ENCODE assay signal across 28 mouse cellular contexts in genomic region chr11:19866262-19866661, GRCm38 (mm10). TPM values are rescaled to one million over a fixed set of nuclear protein-coding genes. Genes with fewer than 3 reads are reported as not detected.
DNase-seq lines count a peak whose midpoint lies in the region; ATAC-seq and TF ChIP-seq lines count a peak whose summit lies in the region.
"Had no signal": no experiment of that assay in that cellular context is flagged by ENCODE, and none has a peak within 500 bp of the region (broad histone marks: within the 10 kb centered on the region; RNA-seq: fewer than 3 reads in every experiment).

No protein-coding gene starts in this region.

- peaks cover 12% of the 10 kb centered on the region for H3K9me3 ChIP-seq in kidney, embryonic 16.5 days (ENCODE audit: low read length)
- no peaks in the 10 kb centered on the region for H3K9me3 ChIP-seq in MEL (replicated peaks; ENCODE audit: insufficient read depth, low read length)
- no peaks in the 10 kb centered on the region for H3K9me3 ChIP-seq in heart, embryonic 11.5 days (replicated peaks; ENCODE audit: control insufficient read depth, low read length)
- H3K9me3 ChIP-seq: embryonic facial prominence, embryonic 12.5 days; embryonic facial prominence, embryonic 15.5 days; forebrain, embryonic 12.5 days; heart, embryonic 15.5 days; hindbrain, embryonic 15.5 days had no signal

- no peak for TF ChIP-seq CTCF in MEL (IDR thresholded peaks at IDR 0.05 in 2 of 3, conservative IDR thresholded peaks at IDR 0.05 in 1 of 3; ENCODE audit: control insufficient read depth in 1 of 3, insufficient read depth in 1 of 3, low read depth in 2 of 3, low read length in 3 of 3, poor library complexity in 1 of 3, severe bottlenecking in 1 of 3)
- TF ChIP-seq CTCF in thymus, adult 2 months (IDR thresholded peaks at IDR 0.05; ENCODE audit: borderline replicate concordance, control insufficient read depth, extremely low read depth, insufficient read depth, low read length, poor library complexity), result no peak

- no peaks in the 10 kb centered on the region for H3K79me2 ChIP-seq in MEL (ENCODE audit: control insufficient read depth, insufficient read depth, low read length, poor library complexity)

- H3K27ac ChIP-seq in kidney, embryonic 16.5 days (ENCODE audit: low read length), result no peak overlapping the region
- H3K27ac ChIP-seq in MEL (ENCODE audit: control insufficient read depth, low read depth, low read length), result no peak overlapping the region
- no peak overlapping the region for H3K27ac ChIP-seq in heart, embryonic 11.5 days (ENCODE audit: low read depth, low read length)
- no peak overlapping the region for H3K27ac ChIP-seq in thymus, adult 2 months (ENCODE audit: control insufficient read depth, insufficient read depth, low read length)
- H3K27ac ChIP-seq: embryonic facial prominence, embryonic 12.5 days; embryonic facial prominence, embryonic 15.5 days; forebrain, embryonic 12.5 days; heart, embryonic 15.5 days; hindbrain, embryonic 12.5 days; hindbrain, embryonic 15.5 days had no signal

- no peaks in the 10 kb centered on the region for H3K36me3 ChIP-seq in kidney, embryonic 16.5 days (ENCODE audit: insufficient read depth, low read length)
- no peaks in the 10 kb centered on the region for H3K36me3 ChIP-seq in MEL (ENCODE audit: control insufficient read depth in 1 of 2, insufficient read depth in 2 of 2, low read length in 2 of 2)
- H3K36me3 ChIP-seq in heart, embryonic 11.5 days (ENCODE audit: control insufficient read depth, insufficient read depth, low read length), result no peaks in the 10 kb centered on the region
- no peaks in the 10 kb centered on the region for H3K36me3 ChIP-seq in thymus, adult 2 months (ENCODE audit: control insufficient read depth, insufficient read depth, low read length)
- H3K36me3 ChIP-seq: embryonic facial prominence, embryonic 12.5 days; embryonic facial prominence, embryonic 15.5 days; forebrain, embryonic 12.5 days; heart, embryonic 12.5 days; heart, embryonic 15.5 days; hindbrain, embryonic 12.5 days; hindbrain, embryonic 15.5 days had no signal

- no peak for TF ChIP-seq EP300 in MEL (IDR thresholded peaks at IDR 0.05; ENCODE audit: low read depth in 1 of 2, low read length in 2 of 2)

- TF ChIP-seq RAD21 in MEL (IDR thresholded peaks at IDR 0.05; ENCODE audit: low read depth, low read length), result no peak

- TF ChIP-seq POLR2A in MEL (IDR thresholded peaks at IDR 0.05; ENCODE audit: control insufficient read depth in 1 of 2, insufficient read depth in 1 of 2, low read depth in 1 of 2, low read length in 2 of 2, poor library complexity in 1 of 2), result no peak
- TF ChIP-seq POLR2A in thymus, adult 2 months (IDR thresholded peaks at IDR 0.05; ENCODE audit: control insufficient read depth, extremely low read depth, insufficient read depth, low read length, poor library complexity), result no peak

- H3K4me3 ChIP-seq in kidney, embryonic 16.5 days (ENCODE audit: low read length), result no peak overlapping the region
- H3K4me3 ChIP-seq in MEL (ENCODE audit: control insufficient read depth in 1 of 2, insufficient read depth in 1 of 2, low read depth in 2 of 2, low read length in 2 of 2), result no peak overlapping the region
- H3K4me3 ChIP-seq in heart, embryonic 11.5 days (ENCODE audit: low read depth, low read length), result no peak overlapping the region
- H3K4me3 ChIP-seq in thymus, adult 2 months (ENCODE audit: control insufficient read depth, insufficient read depth, low read length), result no peak overlapping the region
- H3K4me3 ChIP-seq: embryonic facial prominence, embryonic 12.5 days; embryonic facial prominence, embryonic 15.5 days; erythroblast, embryonic 14.5 days; forebrain, embryonic 12.5 days; heart, embryonic 12.5 days; heart, embryonic 15.5 days; hindbrain, embryonic 12.5 days; hindbrain, embryonic 15.5 days had no signal

- no peak overlapping the region for H3K9ac ChIP-seq in kidney, embryonic 16.5 days (replicated peaks; ENCODE audit: low read length)
- H3K9ac ChIP-seq in MEL (ENCODE audit: control insufficient read depth, low read depth, low read length, poor library complexity, severe bottlenecking), result no peak overlapping the region
- H3K9ac ChIP-seq in heart, embryonic 11.5 days (ENCODE audit: low read depth, low read length), result no peak overlapping the region
- H3K9ac ChIP-seq: embryonic facial prominence, embryonic 12.5 days; embryonic facial prominence, embryonic 15.5 days; forebrain, embryonic 12.5 days; heart, embryonic 12.5 days; heart, embryonic 15.5 days; hindbrain, embryonic 12.5 days; hindbrain, embryonic 15.5 days had no signal

- no peaks in the 10 kb centered on the region for H3K27me3 ChIP-seq in kidney, embryonic 16.5 days (ENCODE audit: insufficient read depth, low read length)
- no peaks in the 10 kb centered on the region; a peak in 1 of 4 replicates for H3K27me3 ChIP-seq in MEL (ENCODE audit: control insufficient read depth in 1 of 2, insufficient read depth in 2 of 2, low read length in 2 of 2)
- no peaks in the 10 kb centered on the region for H3K27me3 ChIP-seq in heart, embryonic 11.5 days (ENCODE audit: control insufficient read depth, insufficient read depth, low read length)
- H3K27me3 ChIP-seq in thymus, adult 2 months (ENCODE audit: control insufficient read depth, insufficient read depth, low read length), result no peaks in the 10 kb centered on the region
- H3K27me3 ChIP-seq: embryonic facial prominence, embryonic 12.5 days; embryonic facial prominence, embryonic 15.5 days; forebrain, embryonic 12.5 days; heart, embryonic 12.5 days; heart, embryonic 15.5 days; hindbrain, embryonic 12.5 days; hindbrain, embryonic 15.5 days had no signal

- 36% methylated on average over 2 of the region's 2 CpGs for WGBS in kidney, embryonic 16.5 days
- 39% methylated on average over 2 of the region's 2 CpGs for WGBS in heart, embryonic 11.5 days (ENCODE audit: insufficient replicate concordance)
- 19% methylated on average over 2 of the region's 2 CpGs for WGBS in thymus, adult 2 months

- 0 out of 2 replicates have a peak, but pooled peaks have one; percentile 59 for ATAC-seq in kidney, embryonic 16.5 days (ENCODE audit: low FRiP score, low TSS enrichment)
- ATAC-seq in granulocyte monocyte progenitor cell, adult 5-6 weeks (replicated peaks; ENCODE audit: poor library complexity, severe bottlenecking), result peak; percentile 73
- ATAC-seq in heart, embryonic 11.5 days (replicated peaks; ENCODE audit: insufficient number of reproducible peaks, low FRiP score, low TSS enrichment), result no peak
- ATAC-seq: activated CD4-positive, CD25-positive, alpha-beta regulatory T cell, adult 4 months; forebrain, embryonic 16.5 days had no signal

- no peaks in the 10 kb centered on the region for H3K4me1 ChIP-seq in kidney, embryonic 16.5 days (ENCODE audit: insufficient read depth, low read length)
- H3K4me1 ChIP-seq in MEL (ENCODE audit: control insufficient read depth in 1 of 2, insufficient read depth in 2 of 2, low read length in 2 of 2), result no peaks in the 10 kb centered on the region
- no peaks in the 10 kb centered on the region for H3K4me1 ChIP-seq in heart, embryonic 11.5 days (ENCODE audit: control insufficient read depth, insufficient read depth, low read length)
- no peaks in the 10 kb centered on the region for H3K4me1 ChIP-seq in thymus, adult 2 months (replicated peaks; ENCODE audit: control insufficient read depth, insufficient read depth, low read length)
- H3K4me1 ChIP-seq: embryonic facial prominence, embryonic 12.5 days; forebrain, embryonic 12.5 days; heart, embryonic 12.5 days; heart, embryonic 15.5 days; hindbrain, embryonic 12.5 days; hindbrain, embryonic 15.5 days had no signal

- H3K4me2 ChIP-seq in kidney, embryonic 16.5 days (replicated peaks; ENCODE audit: low read depth, low read length), result no peak overlapping the region
- H3K4me2 ChIP-seq in heart, embryonic 11.5 days, result no peak overlapping the region
- H3K4me2 ChIP-seq: embryonic facial prominence, embryonic 12.5 days; embryonic facial prominence, embryonic 15.5 days; forebrain, embryonic 12.5 days; heart, embryonic 12.5 days; heart, embryonic 15.5 days; hindbrain, embryonic 12.5 days; hindbrain, embryonic 15.5 days had no signal

- no peak for DNase-seq in kidney, postnatal 25 days
- peak; percentile 23 for DNase-seq in MEL (ENCODE audit: low read depth, low spot score)
- no peak for DNase-seq in thymus, adult 2 months
- DNase-seq in lung, postnatal 36 days, result no peak
- DNase-seq: adrenal gland, adult 8-10 months; adrenal gland, postnatal 25 days; B cell, adult 2 months; cerebellum, adult 18-20 months; cerebellum, adult 9-10 months; cerebellum, postnatal 14 days; gastrocnemius, postnatal 10 days; gastrocnemius, postnatal 36 days; heart, adult 11 months; heart, postnatal 10 days; heart, postnatal 36 days had no signal

TF ChIP-seq in MEL, 35 proteins besides CTCF, POLR2A, EP300 and RAD21:
- TF ChIP-seq BHLHE40 (IDR thresholded peaks at IDR 0.05; ENCODE audit: borderline replicate concordance, low read depth, low read length), result no peak
- TF ChIP-seq TCF12 (IDR thresholded peaks at IDR 0.05; ENCODE audit: low read depth, low read length), result no peak
- no peak for TF ChIP-seq ZKSCAN1 (IDR thresholded peaks at IDR 0.05; ENCODE audit: low read depth, low read length)
- TF ChIP-seq SMC3 (IDR thresholded peaks at IDR 0.05; ENCODE audit: low read depth, low read length), result no peak
- no peak for TF ChIP-seq CHD2 (IDR thresholded peaks at IDR 0.05; ENCODE audit: low read length)
- TF ChIP-seq ELF1 (IDR thresholded peaks at IDR 0.05; ENCODE audit: low read depth, low read length), result no peak
- TF ChIP-seq HCFC1 (IDR thresholded peaks at IDR 0.05; ENCODE audit: low read depth, low read length), result no peak
- no peak for TF ChIP-seq MYB (IDR thresholded peaks at IDR 0.05; ENCODE audit: low read depth, low read length)
- no peak for TF ChIP-seq POLR2AphosphoS2 (IDR thresholded peaks at IDR 0.05; ENCODE audit: low read length)
- no peak for TF ChIP-seq MXI1 (IDR thresholded peaks at IDR 0.05; ENCODE audit: low read depth, low read length)
- no peak for TF ChIP-seq ZMIZ1 (IDR thresholded peaks at IDR 0.05; ENCODE audit: low read depth, low read length)
- no peak for TF ChIP-seq MAZ (IDR thresholded peaks at IDR 0.05; ENCODE audit: low read depth, low read length)

RNA-seq across cellular contexts. Expression of gene Spred2, which starts 57.9 kb away (rescaled TPM):
- polyA plus RNA-seq in kidney, embryonic 16.5 days (2015; fragmentation: Nextera tagmentation; extraction: Ambion mirVana), result 8.3 and 9.0 TPM in 2 replicates
- 7.8 and 10.8 TPM in 2 replicates for total RNA-seq in MEL (2012; rRNA removed)
- polyA plus RNA-seq in MEL (2012; ENCODE audit: insufficient read depth in 1 of 2, insufficient read length in 2 of 2, low read depth in 1 of 2, low replicate concordance in 2 of 2, missing spikeins in 1 of 2), result 10 to 100 TPM; 25.9 to 76.0 TPM
- total RNA-seq in granulocyte monocyte progenitor cell, adult 5-6 weeks (2014; fragmentation: Nextera tagmentation), result 16.8 and 19.4 TPM in 2 replicates
- 4.6 and 6.8 TPM in 2 replicates for total RNA-seq in granulocyte monocyte progenitor cell, adult 5-6 weeks (2017)
- polyA plus RNA-seq in heart, embryonic 11.5 days (2014; fragmentation: Nextera tagmentation; extraction: Ambion mirVana), result 4.4 and 4.7 TPM in 2 replicates
- polyA plus RNA-seq in thymus, adult 2 months (2012; rRNA removed), result 25.4 and 34.0 TPM in 2 replicates
